Mouse (Mus musculus) brain, embryonic 14.5 days (tissue): ENCODE data around the gene Arhgef38.

Source experiments
- CTCF ChIP-seq: fragments of 200-500 bp; IDR thresholded peaks from 2 replicates; pipeline ENCODE4 v1.5.1; 2012; ENCODE audit warnings: inconsistent platforms, mild to moderate bottlenecking, moderate library complexity, borderline replicate concordance; ENCODE audit not compliant: insufficient read depth, insufficient read length; ENCODE audit errors: extremely low read depth
- POLR2A ChIP-seq: fragments of 200-500 bp; IDR thresholded peaks from 2 replicates; pipeline ENCODE4 v1.6.1; 2012; ENCODE audit warnings: mild to moderate bottlenecking, inconsistent platforms, borderline replicate concordance; ENCODE audit not compliant: poor library complexity, insufficient read depth, insufficient read length, severe bottlenecking; ENCODE audit errors: extremely low read depth

GRCm38 (mm10) chr3:133215198-133215819, 19.4 kb downstream of the Arhgef38 start:
- TF ChIP-seq POLR2A (no peak), CTCF (no peak)
